Mouse (Mus musculus): ENCODE results near the gene Alg14.

DNA sequence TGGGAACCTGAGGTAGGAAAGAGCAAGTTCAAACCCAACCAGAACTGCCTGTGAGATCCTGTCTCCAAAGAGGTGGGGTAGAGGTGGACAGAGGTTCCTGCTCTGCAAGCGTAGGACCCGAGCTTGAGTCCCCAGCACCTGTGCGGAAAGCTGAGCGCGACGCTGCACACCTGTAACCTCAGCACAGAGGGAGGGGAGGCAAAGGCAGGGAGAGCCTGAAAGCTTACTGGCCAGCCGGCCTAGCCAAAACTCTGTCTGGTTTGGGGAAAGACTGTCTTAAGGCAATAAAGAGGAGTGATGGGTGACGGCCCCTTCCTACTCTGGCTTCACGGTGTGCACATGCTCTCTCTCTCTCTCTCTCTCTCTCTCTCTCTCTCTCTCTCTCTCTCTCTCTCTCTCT lies 21.4 kb downstream of the Alg14 start:
- TF ChIP-seq CTCF (IDR thresholded peaks at IDR 0.05; ENCODE audit: low read depth) = no peak
- no peak for TF ChIP-seq EP300 (optimal IDR thresholded peaks at IDR 0.05)

Data from stomach, postnatal 0 days (tissue).